Mouse (Mus musculus): ENCODE results near the gene Tubb4b.

GRCm38 (mm10) chr2:25186575-25186930, 37.9 kb downstream of the Tubb4b start:
- TF ChIP-seq CTCF (IDR thresholded peaks at IDR 0.05; ENCODE audit: borderline replicate concordance, insufficient read depth, low read depth, low read length), result no peak
- TF ChIP-seq POLR2A (IDR thresholded peaks at IDR 0.05; ENCODE audit: borderline replicate concordance, insufficient read depth, low read length), result no peak

Measured in cerebellum, adult 2 months (tissue).